In the genomic region with DNA sequence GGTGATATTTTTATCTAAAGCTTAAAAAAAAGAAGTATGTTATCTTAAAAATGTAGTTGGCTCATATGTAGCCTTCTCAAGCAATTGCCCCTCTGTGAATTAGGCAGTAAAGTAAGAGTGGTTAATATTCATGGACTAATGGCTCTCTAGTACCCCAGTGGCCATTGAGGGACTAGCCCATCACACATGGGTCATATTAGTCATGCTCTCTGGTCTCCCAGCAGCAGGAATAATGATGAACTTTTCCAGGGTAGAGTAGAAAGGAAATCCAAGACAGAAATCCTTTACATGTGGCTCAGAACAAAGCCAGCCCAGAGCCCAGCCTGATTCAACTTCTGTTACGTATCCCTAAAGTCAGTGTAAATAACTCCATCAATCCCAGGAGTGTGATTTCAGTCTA, we compare ENCODE assay signal across 21 mouse cellular contexts.
DNase-seq lines count a peak whose midpoint lies in the region; ATAC-seq and TF ChIP-seq lines count a peak whose summit lies in the region.
"Had no signal": no experiment of that assay in that cellular context is flagged by ENCODE, and none has a peak within 500 bp of the region (broad histone marks: within the 10 kb centered on the region; RNA-seq: fewer than 3 reads in every experiment).

No protein-coding gene starts in this region.

- H3K27ac ChIP-seq in layer of hippocampus, adult 2 months: no peak overlapping the region
- peak overlapping the region; percentile 41 for H3K27ac ChIP-seq in midbrain, embryonic 13.5 days
- H3K27ac ChIP-seq: embryonic facial prominence, embryonic 15.5 days; heart, embryonic 15.5 days; kidney, postnatal 0 days; limb, embryonic 10.5 days; liver, embryonic 15.5 days; lung, embryonic 15.5 days had no signal

- no peak overlapping the region for H3K9ac ChIP-seq in midbrain, embryonic 13.5 days (replicated peaks)
- H3K9ac ChIP-seq: embryonic facial prominence, embryonic 15.5 days; heart, embryonic 15.5 days; liver, embryonic 15.5 days; lung, embryonic 15.5 days had no signal

- no peak overlapping the region for H3K4me2 ChIP-seq in midbrain, embryonic 13.5 days (replicated peaks)
- H3K4me2 ChIP-seq: embryonic facial prominence, embryonic 15.5 days; heart, embryonic 15.5 days; liver, embryonic 15.5 days; lung, embryonic 15.5 days had no signal

- H3K36me3 ChIP-seq in midbrain, embryonic 13.5 days: peaks cover 40% of the 10 kb centered on the region
- H3K36me3 ChIP-seq: embryonic facial prominence, embryonic 15.5 days; heart, embryonic 15.5 days; limb, embryonic 10.5 days; liver, embryonic 15.5 days; lung, embryonic 15.5 days had no signal

- peak; percentile 58 for DNase-seq in embryo, embryonic 10.5 days (ENCODE audit: low spot score)
- no peak for DNase-seq in embryo, embryonic 11 days
- no peak for DNase-seq in layer of hippocampus, adult 2 months (ENCODE audit: low spot score in 2 of 2)
- no peak for DNase-seq in layer of hippocampus, adult 8-10 months (ENCODE audit: low spot score in 2 of 2)
- no peak for DNase-seq in cerebellum, postnatal 10 days
- DNase-seq in lung, postnatal 36 days: no peak
- DNase-seq: adrenal gland, postnatal 14 days; cerebellum, adult 9-10 months; heart, postnatal 4 days; kidney, adult 2 months; liver; lung, postnatal 4 days; thymus, adult 18-20 months; thymus, postnatal 36 days had no signal

- WGBS in midbrain, embryonic 13.5 days: 50% methylated on average over 1 of the region's 1 CpGs

- 0 out of 2 replicates have a peak, but pooled peaks have one; percentile 3 for TF ChIP-seq CTCF in layer of hippocampus, adult 2 months (conservative IDR thresholded peaks at IDR 0.05)

- H3K4me1 ChIP-seq in midbrain, embryonic 13.5 days (replicated peaks): peaks cover 71% of the 10 kb centered on the region
- H3K4me1 ChIP-seq: embryonic facial prominence, embryonic 15.5 days; heart, embryonic 15.5 days; limb, embryonic 10.5 days; lung, embryonic 15.5 days had no signal

- no peaks in the 10 kb centered on the region for H3K9me3 ChIP-seq in midbrain, embryonic 13.5 days
- H3K9me3 ChIP-seq: embryonic facial prominence, embryonic 15.5 days; heart, embryonic 15.5 days; limb, embryonic 10.5 days; liver, embryonic 15.5 days; lung, embryonic 15.5 days had no signal

- no peak for ATAC-seq in midbrain, embryonic 13.5 days

- H3K27me3 ChIP-seq in midbrain, embryonic 13.5 days: no peaks in the 10 kb centered on the region
- H3K27me3 ChIP-seq: embryonic facial prominence, embryonic 15.5 days; heart, embryonic 15.5 days; liver, embryonic 15.5 days; lung, embryonic 15.5 days had no signal

- H3K4me3 ChIP-seq in layer of hippocampus, adult 2 months: no peak overlapping the region
- H3K4me3 ChIP-seq in midbrain, embryonic 13.5 days (replicated peaks): no peak overlapping the region
- H3K4me3 ChIP-seq: embryonic facial prominence, embryonic 15.5 days; heart, embryonic 15.5 days; limb, embryonic 10.5 days; liver, embryonic 15.5 days; lung, embryonic 15.5 days had no signal
